ENCODE assay signal across 8 mouse cellular contexts in the genomic region with DNA sequence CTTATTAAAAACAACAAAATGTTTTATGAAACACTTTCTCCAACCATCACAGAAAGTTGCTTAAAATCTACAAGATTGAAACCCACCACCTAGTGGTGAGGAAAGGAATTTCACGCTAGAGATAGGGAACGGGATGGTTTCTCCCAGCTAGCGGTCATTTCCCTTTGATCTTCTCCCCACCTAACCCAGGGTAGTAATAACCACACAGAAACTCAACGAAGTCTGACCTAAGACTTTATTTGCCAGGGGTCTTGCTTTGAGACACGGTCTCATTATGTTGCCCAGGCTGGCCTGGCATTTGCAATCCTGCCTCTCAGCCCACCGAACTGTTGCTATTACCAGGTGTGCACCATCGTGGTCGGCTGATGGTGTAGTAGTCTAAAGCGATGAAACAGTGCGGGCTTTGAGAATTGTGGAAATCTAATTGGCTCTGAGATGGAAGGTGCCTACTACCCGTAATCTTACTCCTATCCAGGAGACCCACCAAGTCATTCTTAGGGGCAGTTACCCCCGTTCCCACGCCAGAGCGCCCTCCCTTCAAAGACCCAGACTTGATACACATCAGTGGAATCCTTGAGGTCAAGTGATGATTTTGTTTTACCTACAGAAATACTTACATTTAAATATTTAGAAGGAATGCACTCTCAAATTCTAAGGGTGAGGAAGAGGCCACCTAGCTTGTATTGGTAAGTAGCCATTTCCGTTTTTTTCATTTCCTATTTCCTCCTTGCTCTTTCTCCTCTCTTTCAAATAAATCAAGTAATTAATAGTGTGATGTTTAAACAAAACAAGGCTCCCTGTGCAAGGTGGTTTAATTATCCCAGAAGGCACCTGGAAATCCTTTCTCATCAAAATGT. TPM values are rescaled to one million over a fixed set of nuclear protein-coding genes. Genes with fewer than 3 reads are reported as not detected.
DNase-seq lines count a peak whose midpoint lies in the region; ATAC-seq lines count a peak whose summit lies in the region.

No protein-coding gene starts in this region.

- no peak for ATAC-seq in forebrain, embryonic 11.5 days (replicated peaks; ENCODE audit: low FRiP score)
- ATAC-seq in hindbrain, embryonic 16.5 days: no peak
- ATAC-seq in limb, embryonic 11.5 days (ENCODE audit: insufficient number of reproducible peaks, low FRiP score, low TSS enrichment, low read depth): no peak
- no peak for ATAC-seq in midbrain, embryonic 14.5 days (ENCODE audit: low FRiP score, low TSS enrichment)
- no peak for ATAC-seq in stomach, embryonic 15.5 days (ENCODE audit: insufficient read depth, low FRiP score, low read depth)

- intact Hi-C loops in left cerebral cortex, postnatal 25 days (cut with DNase I): loop anchor here (5.0 kb wide), 3 partner anchors 164 to 366 kb away; partner anchors contain the start of genes Frat2 and Tm9sf3

- no peak overlapping the region for H3K9ac ChIP-seq in forebrain, embryonic 11.5 days (ENCODE audit: low read length)
- H3K9ac ChIP-seq in hindbrain, embryonic 16.5 days (ENCODE audit: low read depth, low read length): no peak overlapping the region
- no peak overlapping the region for H3K9ac ChIP-seq in limb, embryonic 11.5 days (ENCODE audit: low read length)
- no peak overlapping the region; the same call in 1 of the 2 replicates for H3K9ac ChIP-seq in midbrain, embryonic 14.5 days (replicated peaks; ENCODE audit: low read length)
- no peak overlapping the region for H3K9ac ChIP-seq in stomach, embryonic 15.5 days

- H3K27me3 ChIP-seq in forebrain, embryonic 11.5 days (ENCODE audit: control insufficient read depth, insufficient read depth, low read length): no peaks in the 10 kb centered on the region
- no peaks in the 10 kb centered on the region for H3K27me3 ChIP-seq in hindbrain, embryonic 16.5 days (replicated peaks; ENCODE audit: control insufficient read depth, insufficient read depth, low read length)
- no peaks in the 10 kb centered on the region for H3K27me3 ChIP-seq in limb, embryonic 11.5 days (ENCODE audit: control insufficient read depth, insufficient read depth, low read length)
- H3K27me3 ChIP-seq in midbrain, embryonic 14.5 days (ENCODE audit: control insufficient read depth, insufficient read depth, low read length): no peaks in the 10 kb centered on the region
- H3K27me3 ChIP-seq in stomach, embryonic 15.5 days (replicated peaks): no peaks in the 10 kb centered on the region

- H3K4me3 ChIP-seq in forebrain, embryonic 11.5 days (ENCODE audit: low read depth, low read length): peak overlapping the region; percentile 17; the same call in 1 of the 2 replicates
- H3K4me3 ChIP-seq in hindbrain, embryonic 16.5 days (ENCODE audit: low read length): peak overlapping the region; percentile 93
- H3K4me3 ChIP-seq in limb, embryonic 11.5 days (ENCODE audit: low read depth, low read length): peak overlapping the region; percentile 88; the same call in 1 of the 2 replicates
- peak overlapping the region; percentile 81 for H3K4me3 ChIP-seq in midbrain, embryonic 14.5 days (replicated peaks; ENCODE audit: low read depth, low read length)
- peak overlapping the region; percentile 95; the same call in 1 of the 2 replicates for H3K4me3 ChIP-seq in stomach, embryonic 15.5 days (replicated peaks)

- no peaks in the 10 kb centered on the region for H3K36me3 ChIP-seq in forebrain, embryonic 11.5 days (ENCODE audit: control insufficient read depth, insufficient read depth, low read length)
- H3K36me3 ChIP-seq in hindbrain, embryonic 16.5 days (ENCODE audit: control insufficient read depth, insufficient read depth, low read length): no peaks in the 10 kb centered on the region
- H3K36me3 ChIP-seq in limb, embryonic 11.5 days (ENCODE audit: control insufficient read depth, insufficient read depth, low read length): no peaks in the 10 kb centered on the region
- H3K36me3 ChIP-seq in midbrain, embryonic 14.5 days (ENCODE audit: control insufficient read depth, insufficient read depth, low read length): no peaks in the 10 kb centered on the region
- no peaks in the 10 kb centered on the region for H3K36me3 ChIP-seq in stomach, embryonic 15.5 days

- H3K4me1 ChIP-seq in forebrain, embryonic 11.5 days (replicated peaks; ENCODE audit: control insufficient read depth, insufficient read depth, low read length): peaks cover 2% of the 10 kb centered on the region; the same call in 1 of the 2 replicates
- peaks cover 20% of the 10 kb centered on the region for H3K4me1 ChIP-seq in hindbrain, embryonic 16.5 days (ENCODE audit: control insufficient read depth, insufficient read depth, low read depth, low read length)
- H3K4me1 ChIP-seq in limb, embryonic 11.5 days (ENCODE audit: control insufficient read depth, insufficient read depth, low read length): no peaks in the 10 kb centered on the region
- H3K4me1 ChIP-seq in midbrain, embryonic 14.5 days (ENCODE audit: control insufficient read depth, insufficient read depth, low read length): peaks cover 23% of the 10 kb centered on the region
- peaks cover 7% of the 10 kb centered on the region for H3K4me1 ChIP-seq in stomach, embryonic 15.5 days

- 11% methylated on average over 15 of the region's 15 CpGs for WGBS in forebrain, embryonic 11.5 days
- WGBS in hindbrain, embryonic 16.5 days: 11% methylated on average over 15 of the region's 15 CpGs
- WGBS in limb, embryonic 11.5 days: 13% methylated on average over 15 of the region's 15 CpGs
- WGBS in midbrain, embryonic 14.5 days: 9% methylated on average over 15 of the region's 15 CpGs
- WGBS in stomach, embryonic 15.5 days: 9% methylated on average over 15 of the region's 15 CpGs

- H3K4me2 ChIP-seq in forebrain, embryonic 11.5 days (ENCODE audit: low read depth, low read length, severe bottlenecking): peak overlapping the region; percentile 75; the same call in 1 of the 2 replicates
- H3K4me2 ChIP-seq in hindbrain, embryonic 16.5 days (ENCODE audit: low read length): peak overlapping the region; percentile 76
- H3K4me2 ChIP-seq in limb, embryonic 11.5 days (ENCODE audit: low read depth, severe bottlenecking): peak overlapping the region; percentile 86
- peak overlapping the region; percentile 77 for H3K4me2 ChIP-seq in midbrain, embryonic 14.5 days (ENCODE audit: low read length)
- H3K4me2 ChIP-seq in stomach, embryonic 15.5 days: peak overlapping the region; percentile 69

- DNase-seq in left cerebral cortex, postnatal 25 days (ENCODE audit: low spot score in 2 of 2): peak; percentile 42 to 55
- no peak for DNase-seq in left cerebral cortex, adult 8-10 months (ENCODE audit: low spot score in 2 of 2)
- DNase-seq in c-Kit-positive CD71-negative TER-119-negative erythroid progenitor cells, embryonic 14.5 days (ENCODE audit: low read depth): peak; percentile 75
- DNase-seq in forebrain, embryonic 11.5 days (ENCODE audit: low spot score): peak; percentile 59
- peak; percentile 47 for DNase-seq in limb, embryonic 11.5 days (ENCODE audit: low spot score)
- peak; percentile 87 for DNase-seq in midbrain, embryonic 14.5 days

- no peak overlapping the region for H3K27ac ChIP-seq in forebrain, embryonic 11.5 days (ENCODE audit: low read depth, low read length)
- H3K27ac ChIP-seq in hindbrain, embryonic 16.5 days (ENCODE audit: low read depth, low read length): no peak overlapping the region
- no peak overlapping the region for H3K27ac ChIP-seq in limb, embryonic 11.5 days (replicated peaks; ENCODE audit: low read depth, low read length)
- no peak overlapping the region for H3K27ac ChIP-seq in midbrain, embryonic 14.5 days (replicated peaks; ENCODE audit: low read depth, low read length)
- H3K27ac ChIP-seq in stomach, embryonic 15.5 days: no peak overlapping the region; the same call in 1 of the 2 replicates

- no peaks in the 10 kb centered on the region for H3K9me3 ChIP-seq in forebrain, embryonic 11.5 days (ENCODE audit: control insufficient read depth, low read length)
- H3K9me3 ChIP-seq in hindbrain, embryonic 16.5 days (ENCODE audit: control insufficient read depth, low read length): no peaks in the 10 kb centered on the region
- no peaks in the 10 kb centered on the region for H3K9me3 ChIP-seq in limb, embryonic 11.5 days (ENCODE audit: control insufficient read depth, low read length)
- H3K9me3 ChIP-seq in midbrain, embryonic 14.5 days (ENCODE audit: control insufficient read depth, low read length): no peaks in the 10 kb centered on the region
- H3K9me3 ChIP-seq in stomach, embryonic 15.5 days: no peaks in the 10 kb centered on the region

RNA-seq across cellular contexts. Expression of gene Lcor, which starts 1.2 kb away (rescaled TPM):
- total RNA-seq in left cerebral cortex, postnatal 25 days (2021): 10 to 100 TPM; 19.5 to 19.8 TPM
- 10 to 100 TPM; 18.6 to 21.9 (median 20.8) TPM for total RNA-seq in left cerebral cortex, adult 8-10 months (2022)
- polyA plus RNA-seq in forebrain, embryonic 11.5 days (2014; fragmentation: Nextera tagmentation; extraction: Ambion mirVana): 28.2 and 30.3 TPM in 2 replicates
- 9.9 and 12.0 TPM in 2 replicates for polyA plus RNA-seq in hindbrain, embryonic 16.5 days (2015; fragmentation: Nextera tagmentation; extraction: Ambion mirVana)
- polyA plus RNA-seq in limb, embryonic 11.5 days (2014; fragmentation: Nextera tagmentation; extraction: Ambion mirVana): 11.0 and 11.4 TPM in 2 replicates
- 23.2 and 24.3 TPM in 2 replicates for polyA plus RNA-seq in midbrain, embryonic 14.5 days (2014; fragmentation: Nextera tagmentation; extraction: Ambion mirVana)
- polyA plus RNA-seq in stomach, embryonic 15.5 days (2015; fragmentation: Nextera tagmentation; extraction: Ambion mirVana): 19.4 and 22.9 TPM in 2 replicates

Comparison
In these comparisons a context has a peak if more than half of its experiments do, and no peak if none do; other contexts are left out.
1. DNase-seq: peak in left cerebral cortex, postnatal 25 days (2 of 2), c-Kit-positive CD71-negative TER-119-negative erythroid progenitor cells, embryonic 14.5 days (single experiment), forebrain, embryonic 11.5 days (single experiment), limb, embryonic 11.5 days (single experiment) and midbrain, embryonic 14.5 days (single experiment); none in left cerebral cortex, adult 8-10 months (0 of 2).
2. H3K4me3 ChIP-seq: peak in every context shown above with its lines; median percentile 95 in stomach, embryonic 15.5 days; 93 in hindbrain, embryonic 16.5 days; 88 in limb, embryonic 11.5 days; 81 in midbrain, embryonic 14.5 days; 17 in forebrain, embryonic 11.5 days.
3. Peak in every context shown above with its lines, with median percentiles within 50 percentile points of each other: H3K4me2 ChIP-seq.